Mouse (Mus musculus) CH12.LX (cell line): ENCODE measurements around the gene Eif2d.

Experiments
- NELFE ChIP-seq: IDR thresholded peaks from 2 replicates; pipeline ENCODE4 v1.6.1; 2011; ENCODE audit warnings: low read depth, low read length, improper control_type of control experiment
- SMC3 ChIP-seq: IDR thresholded peaks from 2 replicates; pipeline ENCODE4 v1.6.1; 2011; ENCODE audit warnings: low read depth, low read length, improper control_type of control experiment

DNA sequence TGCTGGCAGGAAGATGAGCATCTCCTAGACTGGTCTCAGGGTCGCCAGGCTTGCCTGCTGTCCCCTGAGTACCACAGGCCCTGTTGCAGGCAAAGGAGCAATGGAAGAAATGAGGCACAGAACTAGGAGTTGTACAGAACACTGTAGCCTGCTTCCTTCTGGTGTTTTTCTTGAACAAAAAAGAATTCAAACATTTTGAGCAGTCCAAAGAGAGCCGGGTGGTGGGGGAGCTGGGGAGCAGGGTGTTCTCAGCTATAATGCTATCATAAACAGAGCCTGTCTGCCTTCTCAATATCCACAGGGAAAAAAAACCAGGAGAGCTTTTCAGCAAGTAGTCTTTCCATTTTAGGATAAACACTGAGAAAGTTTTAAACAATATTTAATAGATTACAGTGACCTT, 43.1 kb downstream of the Eif2d start:
- TF ChIP-seq NELFE: no peak
- TF ChIP-seq SMC3: no peak
